Mouse (Mus musculus) small intestine, adult 2 months (tissue): Measurements from ENCODE around the gene Zfp324.

Experiments
- CTCF ChIP-seq: fragments of 200-500 bp; IDR thresholded peaks from 2 replicates; pipeline ENCODE4 v1.5.1; 2012; ENCODE audit warnings: low read depth, mild to moderate bottlenecking, control low read depth, inconsistent platforms, low read length, moderate library complexity, mixed read lengths; ENCODE audit not compliant: insufficient replicate concordance, insufficient read length; ENCODE audit errors: extremely low read depth
- POLR2A ChIP-seq: fragments of 200-500 bp; IDR thresholded peaks from 2 replicates; pipeline ENCODE4 v1.6.1; 2012; ENCODE audit warnings: low read depth, mild to moderate bottlenecking, control low read depth, inconsistent platforms, low read length, moderate library complexity

GRCm38 (mm10) chr7:12998851-12999250, 33.2 kb downstream of the Zfp324 start, which contains the start of gene Trim28:
- TF ChIP-seq POLR2A (no peak), CTCF (no peak)
